Mouse (Mus musculus) neutrophil, adult 59 days (primary cell): ENCODE data around the gene Smg9. TPM values are rescaled to one million over a fixed set of nuclear protein-coding genes. Genes with fewer than 3 reads are reported as not detected.

ENCODE experiments used
- total RNA-seq, 2 experiments: library from RNA; stranded (reverse); gene quantifications; 1 replicate in 1 of 2; 2 replicates in 1 of 2; pipeline ENCODE4 v1.2.4; 2023

Smg9 gene
- total RNA-seq, result 10 to 100 TPM; 51.5 to 57.8 TPM

GRCm38 (mm10) chr7:24399256-24400081 is at the start of gene Smg9:
Smg9 (plus strand) TSS chr7:24399619.

GRCm38 (mm10) chr7:24369731-24370541 is 29.5 kb upstream of the Smg9 start, which contains the start of gene Kcnn4:
Kcnn4 (plus strand) TSS chr7:24370263.

GRCm38 (mm10) chr7:24451855-24452311 is 52.5 kb downstream of the Smg9 start, which contains the start of gene Irgc1:
Irgc1 (minus strand) TSS chr7:24452297.

GRCm38 (mm10) chr7:24462388-24463319 is 63.2 kb downstream of the Smg9 start, which contains the start of gene Plaur:
Plaur (plus strand) TSS chr7:24462484.

Other genes starting within 250 kb of the Smg9 start
- under 1 TPM; 0.29 to 0.33 TPM for gene Zfp114, start 224.6 kb upstream of the Smg9 start, total RNA-seq
- gene Zfp111, start 188.2 kb upstream of the Smg9 start, total RNA-seq, result 1 to 10 TPM; 2.9 to 3.2 TPM
- 1 to 10 TPM in 1 of 2 experiments, under 1 TPM in 1; 0.62 to 1.2 TPM for gene Zfp109, start 162.1 kb upstream of the Smg9 start, total RNA-seq
- under 1 TPM; 0.29 to 0.33 TPM for gene Zfp108, start 144.8 kb upstream of the Smg9 start, total RNA-seq
- gene Zfp93, start 129.2 kb upstream of the Smg9 start, total RNA-seq, result under 1 TPM; 0.15 to 0.44 TPM
- gene Zfp61, start 98.4 kb upstream of the Smg9 start, total RNA-seq, result 1 to 10 TPM; 3.4 to 6.4 TPM
- 1 to 10 TPM; 1.1 to 1.3 TPM for gene Zfp94, start 83.0 kb upstream of the Smg9 start, total RNA-seq
- under 1 TPM in 1 of 2 experiments, not detected in 1; 0.46 TPM for gene Tescl, start 65.7 kb upstream of the Smg9 start, total RNA-seq
- gene Lypd5, start 50.4 kb upstream of the Smg9 start, total RNA-seq, result not detected
- gene Kcnn4, start 29.4 kb upstream of the Smg9 start, total RNA-seq, result 10 to 100 TPM; 10.4 to 15.7 TPM
- 1 to 10 TPM; 2.1 to 2.6 TPM for gene Irgc1, start 52.7 kb downstream of the Smg9 start, total RNA-seq
- 1,000 to 10,000 TPM in 1 of 2 experiments, 100 to 1,000 TPM in 1; 962 to 1,297 TPM for gene Plaur, start 62.9 kb downstream of the Smg9 start, total RNA-seq
- gene Cadm4, start 82.4 kb downstream of the Smg9 start, total RNA-seq, result not detected
- 1 to 10 TPM in 1 of 2 experiments, under 1 TPM in 1; 0.31 to 1.2 TPM for gene Zfp428, start 107.4 kb downstream of the Smg9 start, total RNA-seq
- not detected for gene AC161166.1, start 112.8 kb downstream of the Smg9 start, total RNA-seq
- gene Irgq, start 131.1 kb downstream of the Smg9 start, total RNA-seq, result 1 to 10 TPM; 6.0 to 6.2 TPM
- not detected for gene Pinlyp, start 146.5 kb downstream of the Smg9 start, total RNA-seq
- gene Xrcc1, start 146.7 kb downstream of the Smg9 start, total RNA-seq, result 10 to 100 TPM; 27.4 to 33.8 TPM
- 10 to 100 TPM; 71.6 to 77.0 TPM for gene Ethe1, start 187.9 kb downstream of the Smg9 start, total RNA-seq
- under 1 TPM in 1 of 2 experiments, not detected in 1; 0.13 TPM for gene Zfp575, start 188.0 kb downstream of the Smg9 start, total RNA-seq
- 1 to 10 TPM; 5.7 to 5.8 TPM for gene Phldb3, start 211.1 kb downstream of the Smg9 start, total RNA-seq
- not detected for gene Lypd3, start 236.9 kb downstream of the Smg9 start, total RNA-seq